Mouse (Mus musculus): ENCODE results near the gene Prex1. TPM values are rescaled to one million over a fixed set of nuclear protein-coding genes. Genes with fewer than 3 reads are reported as not detected.

Prex1 gene
- total and polyA plus RNA-seq, 3 experiments, result 3.8 to 21.6 (median 5.9) TPM

- no peak overlapping the region for H3K4me3 ChIP-seq (ENCODE audit: low read depth, low read length)
- no peaks in the 10 kb centered on the region for H3K36me3 ChIP-seq (replicated peaks)
- H3K9me3 ChIP-seq (replicated peaks), result peaks cover 5% of the 10 kb centered on the region
- no peak for DNase-seq (ENCODE audit: low spot score)
- TF ChIP-seq CTCF (IDR thresholded peaks at IDR 0.05; ENCODE audit: low read depth, low read length) (no peak), POLR2AphosphoS5 (IDR thresholded peaks at IDR 0.05; ENCODE audit: insufficient replicate concordance, low read depth, low read length) (no peak), GATA2 (IDR thresholded peaks at IDR 0.05; ENCODE audit: borderline replicate concordance, low read depth, low read length) (no peak), TAL1 (conservative IDR thresholded peaks at IDR 0.05; ENCODE audit: low read depth, low read length) (no peak), GATA1 (IDR thresholded peaks at IDR 0.05; ENCODE audit: borderline replicate concordance, low read length) (no peak)
- H3K27me3 ChIP-seq (ENCODE audit: insufficient read depth, low read length), result peaks cover 31% of the 10 kb centered on the region
- ATAC-seq (ENCODE audit: extremely low read depth, insufficient number of reproducible peaks, low FRiP score, poor library complexity, severe bottlenecking), result no peak
- H3K4me1 ChIP-seq (ENCODE audit: insufficient read depth, low read depth, low read length), result peaks cover 15% of the 10 kb centered on the region
These were observed 2.4 kb upstream of the Prex1 start for GRCm38 (mm10) chr2:166716067-166716466.

DNA sequence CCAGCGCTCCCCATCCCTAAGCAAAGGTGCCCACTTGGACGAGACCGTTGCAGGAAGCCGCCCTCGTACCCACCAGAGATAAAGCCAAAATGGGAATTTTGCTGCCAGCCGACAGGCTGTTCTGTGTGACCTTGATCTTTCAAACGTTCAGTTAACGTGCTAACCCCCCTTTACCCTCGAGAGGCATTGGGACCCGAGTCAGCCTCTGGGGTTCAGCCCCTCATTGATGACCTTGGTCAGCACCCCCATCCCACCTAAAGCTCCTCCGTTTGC lies 731 bp upstream of the Prex1 start:
- no peak for TF ChIP-seq GATA2 (IDR thresholded peaks at IDR 0.05; ENCODE audit: borderline replicate concordance, low read depth, low read length)
- TF ChIP-seq CTCF (IDR thresholded peaks at IDR 0.05; ENCODE audit: low read depth, low read length), result no peak
- TF ChIP-seq GATA1 (IDR thresholded peaks at IDR 0.05; ENCODE audit: borderline replicate concordance, low read length), result no peak
- no peak for TF ChIP-seq TAL1 (conservative IDR thresholded peaks at IDR 0.05; ENCODE audit: low read depth, low read length)
- TF ChIP-seq POLR2AphosphoS5 (IDR thresholded peaks at IDR 0.05; ENCODE audit: insufficient replicate concordance, low read depth, low read length), result no peak
- H3K36me3 ChIP-seq (replicated peaks), result no peaks in the 10 kb centered on the region
- ATAC-seq (ENCODE audit: extremely low read depth, insufficient number of reproducible peaks, low FRiP score, poor library complexity, severe bottlenecking) (no peak), DNase-seq (ENCODE audit: low spot score) (no peak)
- peak overlapping the region; percentile 76; the same call in 1 of the 2 replicates for H3K4me3 ChIP-seq (ENCODE audit: low read depth, low read length)
- H3K4me1 ChIP-seq (ENCODE audit: insufficient read depth, low read depth, low read length), result peaks cover 21% of the 10 kb centered on the region
- H3K9me3 ChIP-seq (replicated peaks), result peaks cover 5% of the 10 kb centered on the region
- H3K27me3 ChIP-seq (ENCODE audit: insufficient read depth, low read length), result peaks cover 31% of the 10 kb centered on the region

DNA sequence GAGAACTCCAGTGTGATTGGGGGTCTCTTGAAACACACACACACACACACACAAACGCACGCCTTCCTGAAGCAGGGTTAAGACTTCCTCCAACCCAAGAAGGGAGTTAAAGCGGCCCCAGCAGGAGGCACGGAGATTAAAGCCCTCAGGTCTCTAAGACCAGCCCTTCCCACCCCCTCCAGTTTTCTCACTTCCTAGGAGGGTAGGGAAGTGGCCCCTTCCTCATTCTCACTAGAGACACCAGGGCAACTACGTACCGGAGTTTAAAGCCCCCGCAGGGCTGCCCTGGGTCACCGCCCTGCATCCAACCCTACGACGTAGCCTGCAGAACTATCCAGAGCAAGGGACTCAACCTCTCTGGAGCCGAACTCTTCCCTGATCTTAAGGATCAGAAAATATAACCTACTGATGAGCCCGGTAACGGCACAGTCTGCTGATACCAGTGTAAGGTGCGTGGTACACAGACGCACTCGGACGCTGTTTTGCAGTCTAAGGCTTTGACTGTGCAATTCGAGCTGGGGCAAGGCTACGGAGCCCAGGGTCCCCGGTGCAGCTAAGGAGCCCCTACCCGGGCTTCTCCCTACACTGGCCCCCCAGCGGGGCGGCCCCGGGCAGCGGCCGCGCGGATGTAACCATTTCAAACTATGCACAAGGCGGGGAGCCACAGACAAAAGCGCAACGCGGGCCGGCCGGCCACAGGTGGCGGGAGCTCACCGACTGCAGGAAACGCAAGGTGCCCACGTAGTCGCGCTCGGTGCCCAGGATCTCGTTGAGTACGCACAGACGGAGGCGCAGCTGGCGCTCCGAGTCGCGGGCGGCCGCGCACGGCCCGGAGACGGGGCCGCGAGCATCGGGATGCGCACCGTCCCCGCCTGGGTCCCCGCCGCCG lies 587 bp downstream of the Prex1 start:
- peaks cover 5% of the 10 kb centered on the region for H3K9me3 ChIP-seq (replicated peaks)
- no peaks in the 10 kb centered on the region for H3K36me3 ChIP-seq (replicated peaks)
- H3K4me3 ChIP-seq (ENCODE audit: low read depth, low read length), result peak overlapping the region; percentile 76
- peaks cover 28% of the 10 kb centered on the region for H3K27me3 ChIP-seq (ENCODE audit: insufficient read depth, low read length)
- DNase-seq (ENCODE audit: low spot score) (no peak), ATAC-seq (ENCODE audit: extremely low read depth, insufficient number of reproducible peaks, low FRiP score, poor library complexity, severe bottlenecking) (no peak; the same call in 1 of the 2 replicates)
- TF ChIP-seq TAL1 (conservative IDR thresholded peaks at IDR 0.05; ENCODE audit: low read depth, low read length), result no peak
- no peak for TF ChIP-seq GATA2 (IDR thresholded peaks at IDR 0.05; ENCODE audit: borderline replicate concordance, low read depth, low read length)
- no peak for TF ChIP-seq GATA1 (IDR thresholded peaks at IDR 0.05; ENCODE audit: borderline replicate concordance, low read length)
- no peak for TF ChIP-seq CTCF (IDR thresholded peaks at IDR 0.05; ENCODE audit: low read depth, low read length)
- peaks cover 21% of the 10 kb centered on the region for H3K4me1 ChIP-seq (ENCODE audit: insufficient read depth, low read depth, low read length)

GRCm38 (mm10) chr2:166712310-166712709 lies 1.3 kb downstream of the Prex1 start:
- peaks cover 5% of the 10 kb centered on the region for H3K9me3 ChIP-seq (replicated peaks)
- peaks cover 24% of the 10 kb centered on the region for H3K27me3 ChIP-seq (ENCODE audit: insufficient read depth, low read length)
- DNase-seq (ENCODE audit: low spot score) (no peak), ATAC-seq (ENCODE audit: extremely low read depth, insufficient number of reproducible peaks, low FRiP score, poor library complexity, severe bottlenecking) (no peak)
- peaks cover 21% of the 10 kb centered on the region for H3K4me1 ChIP-seq (ENCODE audit: insufficient read depth, low read depth, low read length)
- H3K36me3 ChIP-seq (replicated peaks), result no peaks in the 10 kb centered on the region
- no peak overlapping the region for H3K4me3 ChIP-seq (ENCODE audit: low read depth, low read length)
- TF ChIP-seq GATA2 (IDR thresholded peaks at IDR 0.05; ENCODE audit: borderline replicate concordance, low read depth, low read length) (no peak), CTCF (IDR thresholded peaks at IDR 0.05; ENCODE audit: low read depth, low read length) (no peak), TAL1 (conservative IDR thresholded peaks at IDR 0.05; ENCODE audit: low read depth, low read length) (no peak), GATA1 (IDR thresholded peaks at IDR 0.05; ENCODE audit: borderline replicate concordance, low read length) (no peak), POLR2AphosphoS5 (IDR thresholded peaks at IDR 0.05; ENCODE audit: insufficient replicate concordance, low read depth, low read length) (no peak)

GRCm38 (mm10) chr2:166711681-166712132 lies 1.9 kb downstream of the Prex1 start:
- Histone ChIP-seq H3K9me3 (replicated peaks) (peaks cover 5% of the 10 kb centered on the region), H3K27me3 (ENCODE audit: insufficient read depth, low read length) (peaks cover 21% of the 10 kb centered on the region), H3K4me3 (ENCODE audit: low read depth, low read length) (no peak overlapping the region), H3K4me1 (ENCODE audit: insufficient read depth, low read depth, low read length) (peaks cover 21% of the 10 kb centered on the region), H3K36me3 (replicated peaks) (no peaks in the 10 kb centered on the region)
- ATAC-seq (ENCODE audit: extremely low read depth, insufficient number of reproducible peaks, low FRiP score, poor library complexity, severe bottlenecking), result no peak
- no peak for TF ChIP-seq CTCF (IDR thresholded peaks at IDR 0.05; ENCODE audit: low read depth, low read length)
- no peak for TF ChIP-seq TAL1 (conservative IDR thresholded peaks at IDR 0.05; ENCODE audit: low read depth, low read length)
- TF ChIP-seq GATA1 (IDR thresholded peaks at IDR 0.05; ENCODE audit: borderline replicate concordance, low read length), result no peak
- no peak for TF ChIP-seq GATA2 (IDR thresholded peaks at IDR 0.05; ENCODE audit: borderline replicate concordance, low read depth, low read length)
- TF ChIP-seq POLR2AphosphoS5 (IDR thresholded peaks at IDR 0.05; ENCODE audit: insufficient replicate concordance, low read depth, low read length), result no peak
- no peak for DNase-seq (ENCODE audit: low spot score)

DNA sequence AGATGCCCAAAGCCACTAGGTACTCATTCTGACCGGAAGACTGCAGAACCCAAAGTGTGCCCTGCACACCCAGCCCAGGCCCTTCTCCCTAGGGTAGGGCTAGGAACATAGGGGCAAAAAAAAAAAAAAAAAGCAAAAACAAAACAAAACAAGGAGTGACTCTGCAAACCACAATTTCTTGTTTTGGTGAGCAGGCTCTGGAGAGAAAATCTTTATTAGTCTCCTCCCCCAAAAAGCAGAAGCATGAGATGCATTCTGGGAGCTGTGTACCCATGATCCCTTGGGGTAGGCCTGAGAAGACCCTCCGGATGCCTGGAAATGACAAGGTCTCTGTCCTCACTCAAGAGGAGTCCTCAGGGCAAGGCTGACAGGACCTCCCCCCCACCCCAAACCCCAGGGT lies 3.7 kb downstream of the Prex1 start:
- Histone ChIP-seq H3K4me1 (ENCODE audit: insufficient read depth, low read depth, low read length) (peaks cover 21% of the 10 kb centered on the region), H3K27me3 (ENCODE audit: insufficient read depth, low read length) (peaks cover 17% of the 10 kb centered on the region), H3K36me3 (replicated peaks) (no peaks in the 10 kb centered on the region), H3K9me3 (replicated peaks) (peaks cover 8% of the 10 kb centered on the region), H3K4me3 (ENCODE audit: low read depth, low read length) (no peak overlapping the region)
- ATAC-seq (ENCODE audit: extremely low read depth, insufficient number of reproducible peaks, low FRiP score, poor library complexity, severe bottlenecking), result no peak
- TF ChIP-seq TAL1 (conservative IDR thresholded peaks at IDR 0.05; ENCODE audit: low read depth, low read length) (no peak), GATA2 (IDR thresholded peaks at IDR 0.05; ENCODE audit: borderline replicate concordance, low read depth, low read length) (no peak), POLR2AphosphoS5 (IDR thresholded peaks at IDR 0.05; ENCODE audit: insufficient replicate concordance, low read depth, low read length) (no peak), CTCF (IDR thresholded peaks at IDR 0.05; ENCODE audit: low read depth, low read length) (no peak), GATA1 (IDR thresholded peaks at IDR 0.05; ENCODE audit: borderline replicate concordance, low read length) (no peak)
- DNase-seq (ENCODE audit: low spot score), result no peak
